Mouse (Mus musculus) heart, embryonic 14.5 days (tissue): ENCODE measurements around the gene Rragd. TPM values are rescaled to one million over a fixed set of nuclear protein-coding genes. Genes with fewer than 3 reads are reported as not detected.
A peak's percentile ranks its signal among the peaks of the same experiment; 100 is the strongest.

Source experiments
- ATAC-seq: fragments of 200-750 bp; cut with Nextera tagmentation; 2 replicates; pipeline ENCODE4 v1.8.0; 2017; ENCODE audit warnings: low read depth, moderate TSS enrichment; ENCODE audit not compliant: insufficient number of reproducible peaks, insufficient read depth, low FRiP score
- H3K27ac ChIP-seq, 2 experiments: fragments of 200-500 bp in 1 of 2; fragments of 300-500 bp in 1 of 2; sonication (generic) in 1 of 2; replicated peaks in 1 of 2; 2 replicates each; pipeline ENCODE4 v1.5.1; 2012 to 2014; ENCODE audit warnings: low read depth in 2 of 2, low read length in 2 of 2, control low read depth in 1 of 2, mild to moderate bottlenecking in 1 of 2, mixed read lengths in 1 of 2; ENCODE audit not compliant: control insufficient read depth in 1 of 2, insufficient read depth in 1 of 2
- H3K27me3 ChIP-seq: fragments of 300-500 bp; sonication (generic); 2 replicates; pipeline ENCODE4 v1.6.1; 2014; ENCODE audit warnings: mild to moderate bottlenecking, low read length, control low read depth; ENCODE audit not compliant: control insufficient read depth, insufficient read depth
- H3K36me3 ChIP-seq: fragments of 300-500 bp; sonication (generic); 2 replicates; pipeline ENCODE4 v1.6.1; 2014; ENCODE audit warnings: mild to moderate bottlenecking, control low read depth, low read length, mixed read lengths; ENCODE audit not compliant: control insufficient read depth, insufficient read depth
- H3K4me1 ChIP-seq, 2 experiments: fragments of 200-500 bp in 1 of 2; fragments of 300-500 bp in 1 of 2; sonication (generic) in 1 of 2; 2 replicates each; pipeline ENCODE4 v1.6.1; 2012 to 2014; ENCODE audit warnings: low read length in 2 of 2, control low read depth in 1 of 2, mixed read lengths in 1 of 2; ENCODE audit not compliant: control insufficient read depth in 2 of 2, insufficient read depth in 2 of 2
- H3K4me2 ChIP-seq: fragments of 300-500 bp; sonication (generic); 2 replicates; pipeline ENCODE4 v1.6.1; 2014; ENCODE audit warnings: mild to moderate bottlenecking, low read length
- H3K4me3 ChIP-seq, 2 experiments: fragments of 200-500 bp in 1 of 2; fragments of 300-500 bp in 1 of 2; sonication (generic) in 1 of 2; 2 replicates each; pipeline ENCODE4 v1.5.1; 2012 to 2014; ENCODE audit warnings: low read length in 2 of 2, mild to moderate bottlenecking in 2 of 2, control low read depth in 1 of 2, low read depth in 1 of 2, moderate library complexity in 1 of 2; ENCODE audit not compliant: control insufficient read depth in 1 of 2, insufficient read depth in 1 of 2
- H3K9ac ChIP-seq: fragments of 300-500 bp; sonication (generic); 2 replicates; pipeline ENCODE4 v1.6.1; 2014; ENCODE audit warnings: mild to moderate bottlenecking, low read length
- H3K9me3 ChIP-seq: fragments of 300-500 bp; sonication (generic); 2 replicates; pipeline ENCODE4 v1.6.1; 2016; ENCODE audit warnings: low read length, control low read depth; ENCODE audit not compliant: control insufficient read depth
- WGBS: fragments of 180-500 bp; shearing (Covaris S2); extraction: QIAGEN DNeasy Blood & Tissue Kit; methylation state at CpG from one replicate; pipeline ENCODE4 v1.1.7; 2014; 5-methylcytosine and 5-hydroxymethylcytosine counted together
- polyA plus RNA-seq: library from polyadenylated mRNA; unstranded; fragments of >200 nt; fragmentation: Nextera tagmentation; extraction: Ambion mirVana; gene quantifications from 2 replicates; pipeline ENCODE4 v1.2.1, GENCODE M21; 2014

The Rragd gene
- polyA plus RNA-seq, 1 experiment from 2014 or later, result 53.2 TPM

DNA sequence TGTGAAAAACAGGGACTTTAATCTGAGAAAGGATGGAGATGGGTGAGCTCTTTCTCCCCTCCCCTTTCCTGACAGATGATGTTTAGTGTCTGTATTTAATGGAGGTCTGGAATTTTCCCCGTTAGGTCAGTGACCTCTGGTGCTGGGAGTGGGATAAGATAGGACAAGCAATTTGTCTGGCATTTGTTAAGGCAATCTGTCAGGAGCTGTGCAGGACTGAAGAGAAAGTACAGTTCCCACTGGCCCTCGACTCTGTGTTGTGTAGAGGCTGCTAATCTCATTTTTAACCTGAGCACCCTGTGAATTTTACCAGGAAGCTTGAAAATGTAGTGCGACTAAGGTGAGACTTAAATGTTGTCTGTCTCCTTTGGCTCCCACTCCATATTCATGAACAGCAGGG, 2.8 kb downstream of the Rragd start:
- Histone ChIP-seq H3K27ac (peak overlapping the region; percentile 56 to 84), H3K4me2 (peak overlapping the region; percentile 90), H3K36me3 (no peaks in the 10 kb centered on the region), H3K4me3 (no peak overlapping the region), H3K9ac (0 out of 2 replicates have a peak overlapping the region, but pooled peaks have one; percentile 1), H3K27me3 (no peaks in the 10 kb centered on the region), H3K4me1 (peaks cover 11 to 31% of the 10 kb centered on the region in 2 experiments), H3K9me3 (no peaks in the 10 kb centered on the region)
- ATAC-seq, result 0 out of 2 replicates have a peak, but pooled peaks have one; percentile 44
- 1% methylated on average over 3 of the region's 3 CpGs for WGBS

- H3K9ac ChIP-seq, result no peak overlapping the region
- ATAC-seq, result no peak
- WGBS, result 55% methylated on average over 3 of the region's 3 CpGs
Measured at GRCm38 (mm10) chr4:32987006-32987405, 4.2 kb downstream of the Rragd start.

DNA sequence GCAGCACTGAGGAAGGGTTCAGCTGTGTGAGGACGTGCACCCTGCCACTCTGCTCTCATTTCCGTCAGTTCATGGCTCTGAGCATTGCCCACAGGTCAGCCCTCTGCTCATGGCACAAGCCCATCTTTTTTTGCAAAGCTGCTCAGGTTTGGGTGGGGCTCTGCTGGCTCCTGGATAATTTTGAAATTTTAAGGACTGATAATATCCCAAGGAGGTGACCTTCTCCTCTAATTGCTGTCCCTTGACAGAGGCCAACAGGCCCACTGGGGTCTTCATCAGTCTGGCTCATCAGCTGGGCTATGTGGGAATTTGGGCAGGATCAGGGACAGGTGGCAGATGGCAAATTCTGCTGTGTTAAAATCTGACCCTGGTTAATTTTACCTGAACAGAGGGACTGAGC, 6.5 kb downstream of the Rragd start:
- H3K36me3 ChIP-seq, result no peaks in the 10 kb centered on the region
- 91% methylated on average over 2 of the region's 2 CpGs for WGBS
- no peak overlapping the region for H3K9ac ChIP-seq
- H3K4me2 ChIP-seq, result no peak overlapping the region
- no peaks in the 10 kb centered on the region for H3K27me3 ChIP-seq
- no peak for ATAC-seq
- H3K4me3 ChIP-seq, result no peak overlapping the region
- H3K27ac ChIP-seq, result no peak overlapping the region
- H3K4me1 ChIP-seq, result peaks cover 6 to 27% of the 10 kb centered on the region in 2 experiments
- H3K9me3 ChIP-seq, result no peaks in the 10 kb centered on the region

More at GRCm38 (mm10) chr4:32987006-32987405, 4.2 kb downstream of the Rragd start:
- H3K9me3 ChIP-seq, result no peaks in the 10 kb centered on the region
- H3K27ac ChIP-seq, result no peak overlapping the region
- H3K36me3 ChIP-seq, result no peaks in the 10 kb centered on the region
- no peaks in the 10 kb centered on the region for H3K27me3 ChIP-seq
- no peak overlapping the region for H3K4me2 ChIP-seq
- no peak overlapping the region for H3K4me3 ChIP-seq
- peaks cover 6 to 29% of the 10 kb centered on the region in 2 experiments for H3K4me1 ChIP-seq

GRCm38 (mm10) chr4:32994168-32994567, 11.3 kb downstream of the Rragd start:
- no peak for ATAC-seq
- WGBS, result 79% methylated on average over 3 of the region's 3 CpGs
- Histone ChIP-seq H3K4me3 (no peak overlapping the region), H3K27me3 (no peaks in the 10 kb centered on the region), H3K4me1 (0 out of 4 replicates have a peak, but pooled peaks cover 0 to 4% of the 10 kb centered on the region in 2 experiments), H3K4me2 (no peak overlapping the region), H3K27ac (no peak overlapping the region), H3K9me3 (no peaks in the 10 kb centered on the region), H3K9ac (no peak overlapping the region), H3K36me3 (peaks cover 10% of the 10 kb centered on the region)

DNA sequence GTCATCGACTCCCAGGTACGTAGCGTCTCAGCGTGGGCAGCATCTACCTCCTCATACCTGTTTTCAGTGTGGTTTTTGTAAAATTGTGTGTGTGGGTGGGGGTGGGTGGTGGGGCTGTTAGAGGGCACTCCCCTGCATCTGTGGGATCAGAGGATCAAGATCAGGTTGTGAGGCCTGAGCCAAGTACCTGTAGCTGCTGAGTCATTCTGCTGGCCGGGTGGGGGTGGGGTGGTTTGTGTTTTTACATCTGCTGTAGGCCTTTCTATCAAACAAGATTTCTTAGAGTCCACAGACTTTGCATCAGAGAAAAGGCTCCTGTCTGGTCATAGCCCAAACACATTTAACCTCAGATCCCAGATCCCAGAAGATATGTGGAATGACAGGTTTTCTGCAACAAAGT, 13.2 kb downstream of the Rragd start:
- Histone ChIP-seq H3K9me3 (no peaks in the 10 kb centered on the region), H3K36me3 (peaks cover 12% of the 10 kb centered on the region), H3K4me1 (no peaks in the 10 kb centered on the region), H3K4me2 (no peak overlapping the region), H3K27ac (no peak overlapping the region), H3K9ac (no peak overlapping the region), H3K27me3 (no peaks in the 10 kb centered on the region), H3K4me3 (no peak overlapping the region)
- no peak for ATAC-seq
- 92% methylated on average over 5 of the region's 5 CpGs for WGBS

DNA sequence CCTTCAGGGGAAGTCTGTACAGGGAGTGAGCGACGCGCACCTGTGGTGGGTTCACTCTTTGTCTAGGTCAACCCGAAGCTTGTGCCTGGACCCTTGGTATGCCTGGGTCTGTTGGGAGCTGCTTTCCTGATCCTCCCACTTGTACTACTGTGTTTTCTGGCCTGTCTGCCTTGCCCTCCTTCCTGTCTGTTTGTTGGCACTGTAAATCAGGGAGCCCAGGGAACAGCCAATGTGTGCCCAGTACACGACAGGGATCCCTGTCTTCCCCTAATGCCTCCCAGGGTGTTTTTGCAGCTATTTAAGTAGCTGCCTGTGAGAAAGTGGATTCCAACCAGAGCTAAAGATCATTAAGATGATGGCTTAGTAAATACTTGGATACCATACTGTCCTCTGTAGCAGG, 14.7 kb downstream of the Rragd start:
- Histone ChIP-seq H3K27me3 (no peaks in the 10 kb centered on the region), H3K27ac (no peak overlapping the region), H3K4me2 (no peak overlapping the region), H3K4me3 (no peak overlapping the region), H3K36me3 (peaks cover 12% of the 10 kb centered on the region), H3K4me1 (no peaks in the 10 kb centered on the region), H3K9ac (no peak overlapping the region), H3K9me3 (no peaks in the 10 kb centered on the region)
- WGBS, result 80% methylated on average over 5 of the region's 5 CpGs
- ATAC-seq, result no peak

DNA sequence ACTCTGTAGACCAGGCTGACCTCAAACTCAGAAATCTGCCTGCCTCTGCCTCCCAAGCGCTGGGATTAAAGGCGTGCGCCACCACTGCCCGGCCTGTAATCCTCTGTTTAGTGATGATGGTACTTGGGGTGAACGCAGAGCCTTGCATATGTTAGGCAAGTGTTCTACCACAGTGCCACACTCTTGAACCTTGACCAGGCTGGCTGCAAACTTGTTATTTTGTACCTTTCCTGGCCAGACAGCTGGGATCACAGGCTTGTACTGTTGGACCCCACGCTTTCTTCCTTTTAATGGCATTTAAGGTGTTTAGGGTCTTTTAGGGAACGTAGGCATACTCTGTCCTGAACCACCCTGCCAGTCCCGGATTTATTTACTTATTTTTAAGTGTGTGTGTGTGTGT, 16.2 kb downstream of the Rragd start:
- ATAC-seq, result no peak
- H3K4me1 ChIP-seq, result no peaks in the 10 kb centered on the region
- H3K27ac ChIP-seq, result no peak overlapping the region
- H3K9ac ChIP-seq, result no peak overlapping the region
- no peaks in the 10 kb centered on the region for H3K9me3 ChIP-seq
- 92% methylated on average over 8 of the region's 8 CpGs for WGBS
- H3K4me3 ChIP-seq, result no peak overlapping the region
- peaks cover 21% of the 10 kb centered on the region for H3K36me3 ChIP-seq
- no peak overlapping the region for H3K4me2 ChIP-seq
- no peaks in the 10 kb centered on the region for H3K27me3 ChIP-seq

DNA sequence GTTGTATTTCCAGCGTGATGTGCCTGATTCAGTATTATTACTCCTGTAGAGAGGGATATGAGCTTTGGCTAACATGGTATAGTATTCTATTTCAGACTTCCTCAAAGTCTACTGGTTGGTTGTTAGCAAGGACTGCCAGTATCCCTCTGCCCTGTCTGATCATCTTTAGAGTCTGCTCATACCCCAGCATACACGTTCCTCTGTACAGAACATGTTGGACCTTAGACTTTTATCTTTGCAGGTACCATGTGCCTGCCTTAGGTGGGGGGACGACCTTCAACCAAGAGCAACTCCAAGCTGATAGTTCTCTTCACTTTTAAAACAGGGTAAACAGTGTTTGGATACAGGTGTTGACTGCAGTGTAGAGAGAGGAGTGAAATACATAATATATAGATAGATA, 19.2 kb downstream of the Rragd start:
- peaks cover 37% of the 10 kb centered on the region for H3K36me3 ChIP-seq

More for the DNA sequence above, 19.2 kb downstream of the Rragd start:
- H3K9me3 ChIP-seq, result no peaks in the 10 kb centered on the region
- H3K9ac ChIP-seq, result no peak overlapping the region
- ATAC-seq, result no peak
- no peak overlapping the region for H3K27ac ChIP-seq
- H3K4me1 ChIP-seq, result no peaks in the 10 kb centered on the region
- H3K4me2 ChIP-seq, result no peak overlapping the region
- H3K4me3 ChIP-seq, result no peak overlapping the region
- no peaks in the 10 kb centered on the region for H3K27me3 ChIP-seq
- WGBS, result 75% methylated on average over 3 of the region's 3 CpGs
